Mouse (Mus musculus): ENCODE data around the gene Ifitm1.

Gene Ifitm1

GRCm38 (mm10) chr7:140966921-140967320 is at the start of gene Ifitm1:
TSS of gene Ifitm1 (plus strand) at chr7:140967221.
- no peak for DNase-seq (ENCODE audit: low spot score)

DNA sequence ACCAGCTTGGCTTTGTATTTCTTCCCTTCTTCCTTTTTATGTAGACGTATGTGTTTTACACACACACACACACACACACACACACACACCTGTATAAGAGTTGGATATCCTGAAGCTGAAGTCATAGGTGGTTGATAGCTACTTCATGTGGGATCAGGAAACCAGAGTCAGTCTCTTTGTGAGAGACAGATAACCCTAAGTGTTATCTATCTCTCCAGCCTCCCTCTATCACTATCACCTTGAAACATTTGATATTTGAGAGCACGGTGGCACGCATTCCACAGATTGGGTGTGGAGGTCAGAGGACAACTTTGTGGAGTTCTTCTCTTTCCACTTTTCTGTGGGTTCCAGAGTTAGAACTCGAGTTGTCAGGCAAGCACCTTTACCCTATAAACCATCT is 47.1 kb upstream of the Ifitm1 start:
- DNase-seq (ENCODE audit: low spot score), result no peak

- DNase-seq (ENCODE audit: low spot score), result no peak
These were observed 46.5 kb upstream of the Ifitm1 start, which contains the start of gene Nlrp6 for GRCm38 (mm10) chr7:140920418-140921029. TSS of gene Nlrp6 (plus strand) at chr7:140920902.

- DNase-seq (ENCODE audit: low spot score), result no peak
These were observed 45.6 kb upstream of the Ifitm1 start for GRCm38 (mm10) chr7:140921225-140921975.

DNA sequence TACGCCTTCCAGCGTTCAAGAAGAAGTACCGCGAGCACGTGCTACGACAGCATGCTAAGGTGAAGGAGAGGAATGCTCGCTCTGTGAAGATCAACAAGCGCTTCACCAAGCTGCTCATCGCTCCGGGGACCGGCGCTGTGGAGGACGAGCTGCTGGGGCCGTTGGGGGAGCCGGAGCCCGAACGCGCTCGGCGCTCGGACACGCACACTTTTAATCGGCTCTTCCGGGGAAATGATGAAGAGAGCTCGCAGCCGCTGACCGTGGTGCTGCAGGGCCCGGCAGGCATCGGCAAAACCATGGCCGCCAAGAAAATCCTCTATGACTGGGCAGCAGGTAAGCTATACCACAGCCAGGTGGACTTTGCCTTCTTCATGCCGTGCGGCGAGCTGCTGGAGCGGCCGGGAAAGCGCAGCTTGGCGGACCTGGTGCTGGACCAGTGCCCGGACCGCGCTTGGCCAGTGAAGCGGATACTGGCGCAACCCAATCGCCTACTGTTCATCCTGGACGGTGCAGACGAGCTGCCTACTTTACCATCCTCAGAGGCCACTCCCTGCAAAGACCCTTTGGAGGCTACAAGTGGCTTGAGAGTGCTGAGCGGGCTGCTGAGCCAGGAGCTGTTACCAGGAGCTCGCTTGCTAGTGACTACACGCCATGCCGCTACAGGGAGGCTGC is 44.5 kb upstream of the Ifitm1 start:
- DNase-seq (ENCODE audit: low spot score), result no peak

- no peak for DNase-seq (ENCODE audit: low spot score)
These were observed 43.8 kb upstream of the Ifitm1 start for GRCm38 (mm10) chr7:140923070-140923775.

DNA sequence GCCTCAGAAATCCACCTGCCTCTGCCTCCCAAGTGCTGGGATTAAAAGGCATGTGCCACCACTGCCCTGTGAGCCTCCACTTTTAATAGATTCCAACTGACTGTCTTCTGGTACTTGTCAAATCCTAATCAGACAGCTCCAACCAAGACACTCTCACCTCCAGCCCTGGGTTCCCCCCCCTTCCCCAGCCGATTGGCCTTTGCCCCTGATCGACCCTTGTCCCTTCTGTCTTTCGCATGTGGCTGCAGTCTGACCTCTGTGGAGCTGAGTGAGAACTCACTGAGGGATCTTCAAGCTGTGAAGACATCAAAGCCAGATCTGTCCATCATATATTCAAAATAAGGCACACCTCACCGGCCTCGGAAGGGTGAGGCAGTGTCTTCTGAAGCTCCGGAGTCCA is 39.8 kb upstream of the Ifitm1 start:
- DNase-seq (ENCODE audit: low spot score), result no peak

DNA sequence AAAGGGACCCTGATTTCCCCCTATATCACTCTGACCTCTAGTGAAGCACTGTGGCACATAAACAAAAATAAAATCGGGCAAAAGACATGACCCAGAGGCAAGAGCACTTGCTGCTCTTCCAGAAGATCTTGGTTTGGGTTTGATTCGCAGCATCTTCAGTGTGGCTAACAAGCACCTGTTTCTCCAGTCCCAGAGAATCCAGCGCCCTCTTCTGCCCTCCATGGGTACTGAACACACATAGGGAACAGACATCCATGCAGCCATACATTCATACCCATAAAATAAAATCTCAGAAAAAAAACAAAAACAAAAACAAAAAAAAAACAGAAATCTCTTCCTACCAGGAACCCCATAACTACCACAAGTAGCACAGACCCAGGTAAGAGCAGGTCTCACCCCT is 28.6 kb upstream of the Ifitm1 start:
- DNase-seq (ENCODE audit: low spot score), result no peak

- no peak for DNase-seq (ENCODE audit: low spot score)
These were observed 28.1 kb upstream of the Ifitm1 start for GRCm38 (mm10) chr7:140938896-140939295.

DNA sequence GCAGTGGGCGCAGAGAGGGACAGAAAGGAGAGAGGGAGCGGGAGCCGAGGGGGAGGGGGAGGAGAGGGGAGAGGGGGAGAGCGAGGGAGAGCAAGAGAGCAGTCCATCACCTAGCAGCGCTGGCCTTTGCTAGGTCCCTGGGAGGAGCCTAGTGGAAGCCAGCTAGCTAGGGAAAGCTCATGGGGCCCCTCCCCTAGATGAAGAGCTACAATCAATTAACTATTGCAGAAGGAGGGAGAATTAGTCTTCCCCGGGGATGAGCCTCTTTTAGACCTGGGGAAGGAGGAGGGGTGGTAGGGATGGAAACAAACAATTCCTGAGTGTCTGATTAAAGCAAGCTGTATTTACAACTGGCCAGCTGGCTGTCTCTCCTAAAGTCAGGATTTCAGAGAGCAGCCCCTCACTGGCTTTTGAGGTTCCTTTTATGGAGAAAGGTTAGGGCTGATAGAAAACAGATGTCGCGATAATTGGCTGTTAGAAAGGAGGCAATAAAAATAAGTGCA is 27.3 kb upstream of the Ifitm1 start:
- DNase-seq (ENCODE audit: low spot score), result no peak

- peak; percentile 73 for DNase-seq (ENCODE audit: low spot score)
These were observed 25.6 kb upstream of the Ifitm1 start, which contains the start of gene Pgghg for GRCm38 (mm10) chr7:140941222-140942051. TSS of gene Pgghg (plus strand) at chr7:140941391.

GRCm38 (mm10) chr7:140942341-140942740 is 24.7 kb upstream of the Ifitm1 start:
- DNase-seq (ENCODE audit: low spot score), result no peak

DNA sequence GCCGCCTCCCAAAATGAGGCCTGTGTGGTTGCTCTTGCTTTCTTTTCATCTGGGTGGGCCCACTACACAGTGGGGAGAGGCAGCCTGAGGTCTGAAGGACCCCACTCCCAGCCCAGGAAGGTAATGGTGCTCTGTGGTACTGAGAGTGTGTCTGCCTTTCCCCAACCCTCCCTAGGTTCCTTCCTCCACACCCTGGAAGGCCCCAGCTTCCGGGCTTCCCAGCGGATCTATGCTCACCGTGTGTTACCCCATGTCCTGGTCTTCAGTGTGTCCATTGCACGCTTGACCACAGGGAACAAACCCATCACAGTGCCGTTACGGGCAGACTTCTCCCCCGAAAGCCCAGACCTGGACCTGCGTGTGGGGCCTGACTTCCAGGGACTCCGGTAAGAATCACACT is 24.2 kb upstream of the Ifitm1 start:
- no peak for DNase-seq (ENCODE audit: low spot score)

DNA sequence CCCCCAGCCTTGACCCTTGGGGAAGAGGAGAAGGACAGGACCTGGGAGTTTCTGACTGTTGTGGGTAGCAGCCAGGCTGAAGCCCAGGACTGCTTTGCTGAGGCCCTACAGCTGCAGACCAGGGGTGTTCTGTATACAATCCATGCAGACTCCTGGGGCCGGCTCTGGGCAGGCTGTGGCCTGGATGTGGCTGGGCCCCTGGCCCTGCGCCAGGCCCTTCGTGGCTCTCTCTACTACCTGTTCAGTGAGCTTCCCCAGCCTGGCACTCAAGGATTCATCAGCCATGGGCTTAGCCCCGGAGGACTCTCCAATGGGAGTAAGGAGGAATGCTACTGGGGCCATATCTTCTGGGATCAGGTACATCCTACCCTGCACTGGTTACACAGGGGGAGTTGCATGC is 23.7 kb upstream of the Ifitm1 start:
- DNase-seq (ENCODE audit: low spot score), result no peak

- DNase-seq (ENCODE audit: low spot score), result no peak
These were observed 22.8 kb upstream of the Ifitm1 start for GRCm38 (mm10) chr7:140944236-140944635.

GRCm38 (mm10) chr7:140945247-140945646 is 21.8 kb upstream of the Ifitm1 start:
- DNase-seq (ENCODE audit: low spot score), result no peak

DNA sequence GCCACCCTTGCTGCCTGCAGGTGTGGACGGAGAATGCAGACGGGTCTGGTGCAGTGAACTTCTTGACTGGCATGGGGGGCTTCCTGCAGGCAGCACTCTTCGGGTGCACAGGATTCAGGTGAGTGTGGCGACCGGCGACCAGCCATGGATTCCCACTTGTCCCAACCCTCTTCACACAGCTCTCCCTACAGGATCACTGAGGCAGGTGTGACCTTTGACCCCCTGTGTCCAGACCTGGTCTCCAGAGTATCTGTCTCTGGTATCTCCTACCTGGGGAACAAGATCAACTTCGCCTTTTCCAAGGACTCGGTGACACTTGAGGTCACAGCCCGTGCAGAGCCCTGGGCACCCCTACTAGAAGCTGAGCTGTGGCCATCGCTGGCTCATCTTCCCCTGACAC is 20.7 kb upstream of the Ifitm1 start:
- DNase-seq (ENCODE audit: low spot score), result no peak

DNA sequence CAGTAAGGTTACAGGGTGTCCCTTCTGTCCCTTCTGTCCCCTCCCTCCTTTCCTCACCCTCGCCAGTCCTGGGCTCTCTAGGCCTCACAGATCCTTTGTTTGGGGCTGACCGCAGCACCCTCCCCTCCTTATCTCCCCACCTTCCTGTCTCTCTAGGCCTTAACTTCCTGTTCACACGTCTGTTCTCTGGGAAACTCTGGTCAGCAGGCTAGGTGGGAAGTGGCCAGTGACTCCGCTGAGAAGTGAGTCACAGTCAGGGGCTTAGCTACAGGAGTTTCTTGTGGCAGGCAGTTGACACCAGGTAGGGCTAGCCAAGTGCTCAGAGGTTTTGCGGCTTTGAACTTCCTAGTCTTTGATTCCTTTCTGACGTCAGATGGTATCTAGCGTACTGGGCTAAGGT is 20.0 kb upstream of the Ifitm1 start:
- no peak for DNase-seq (ENCODE audit: low spot score)

DNA sequence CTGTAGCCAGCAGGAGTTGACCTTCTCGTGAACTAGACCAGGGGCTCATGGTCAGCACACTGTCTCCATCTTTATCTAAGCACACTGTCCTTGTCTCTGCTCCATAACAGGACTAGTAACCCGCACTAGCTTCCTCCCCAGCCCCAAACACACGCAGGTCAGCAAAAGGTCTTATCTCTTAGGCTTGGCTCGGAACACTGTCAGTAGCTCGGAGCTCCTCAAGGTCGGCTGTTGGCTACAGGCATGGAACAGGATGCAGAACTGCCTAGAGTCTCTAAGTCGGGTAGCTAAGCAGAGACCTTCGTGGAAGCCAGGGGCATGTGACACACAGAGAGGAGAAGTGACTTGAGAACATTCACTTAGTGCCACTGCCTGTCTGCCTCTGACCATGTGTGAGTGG is 18.9 kb upstream of the Ifitm1 start:
- DNase-seq (ENCODE audit: low spot score), result no peak

DNA sequence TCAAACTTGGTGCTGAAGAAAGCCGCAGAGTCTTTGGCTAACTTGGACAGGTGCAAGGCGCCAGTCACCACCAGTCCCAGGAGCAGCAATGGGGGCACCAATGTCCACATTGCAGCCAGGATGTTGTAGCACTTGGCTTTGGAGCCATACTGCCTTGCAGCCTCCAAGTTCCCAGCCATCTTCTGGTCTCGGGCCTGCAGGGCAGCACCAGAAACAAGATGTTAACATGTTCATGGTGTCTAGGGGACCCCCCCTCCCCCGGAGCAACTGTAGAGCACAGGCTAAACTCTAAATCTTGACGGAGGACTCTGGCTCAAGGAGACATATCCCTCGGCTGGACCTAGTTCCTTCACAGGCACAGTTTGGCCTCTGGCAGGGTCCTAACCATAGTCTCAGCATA is 17.8 kb upstream of the Ifitm1 start:
- no peak for DNase-seq (ENCODE audit: low spot score)

GRCm38 (mm10) chr7:140949824-140950530 is 17.0 kb upstream of the Ifitm1 start, which contains the start of gene Ifitm5:
TSS of gene Ifitm5 (minus strand) at chr7:140950291.
- no peak for DNase-seq (ENCODE audit: low spot score)
